8 mouse cellular contexts compared by ENCODE assay signal in genomic region chrX:38600995-38601369, GRCm38 (mm10). TPM values are rescaled to one million over a fixed set of nuclear protein-coding genes. Genes with fewer than 3 reads are reported as not detected.
DNase-seq lines count a peak whose midpoint lies in the region; ATAC-seq lines count a peak whose summit lies in the region.

No protein-coding gene starts in this region.

- no peaks in the 10 kb centered on the region for H3K9me3 ChIP-seq in forebrain, embryonic 15.5 days
- H3K9me3 ChIP-seq in megakaryocyte, embryonic 14.5 days, result no peaks in the 10 kb centered on the region

- H3K27ac ChIP-seq in forebrain, embryonic 15.5 days (replicated peaks), result peak overlapping the region; percentile 84

- H3K4me1 ChIP-seq in forebrain, embryonic 15.5 days, result no peaks in the 10 kb centered on the region
- H3K4me1 ChIP-seq in megakaryocyte, embryonic 14.5 days, result no peaks in the 10 kb centered on the region

- intact Hi-C loops in left cerebral cortex, postnatal 14 days (cut with DNase I), result loop anchor here (2.0 kb wide), 1 partner anchor 36 kb away; no protein-coding TSS in a partner anchor

- ATAC-seq in cerebellum, adult (ENCODE audit: insufficient number of reproducible peaks, low FRiP score, low TSS enrichment), result peak; percentile 66
- ATAC-seq in forebrain, embryonic 15.5 days (replicated peaks), result peak; percentile 85
- ATAC-seq in inflammation-experienced regulatory T-cells, adult 6 months, result peak; percentile 74

- WGBS in forebrain, embryonic 15.5 days, result 13% methylated on average over 3 of the region's 3 CpGs

- peak overlapping the region; percentile 50 for H3K4me3 ChIP-seq in forebrain, embryonic 15.5 days
- H3K4me3 ChIP-seq in megakaryocyte, embryonic 14.5 days (replicated peaks), result peak overlapping the region; percentile 91

- peak overlapping the region; percentile 59 for H3K9ac ChIP-seq in forebrain, embryonic 15.5 days (replicated peaks)

- H3K36me3 ChIP-seq in forebrain, embryonic 15.5 days, result no peaks in the 10 kb centered on the region
- H3K36me3 ChIP-seq in megakaryocyte, embryonic 14.5 days (replicated peaks; ENCODE audit: low read length), result no peaks in the 10 kb centered on the region

- H3K4me2 ChIP-seq in forebrain, embryonic 15.5 days (replicated peaks), result peak overlapping the region; percentile 54

- no peak for DNase-seq in cerebellum, adult 8-10 months
- DNase-seq in brain, adult 2 months (ENCODE audit: low read depth, low spot score), result peak; percentile 65
- DNase-seq in left cerebral cortex, postnatal 14 days (ENCODE audit: low spot score in 2 of 2), result peak; percentile 9 to 22
- peak; percentile 2 to 3 for DNase-seq in right cerebral cortex, postnatal 36 days (ENCODE audit: low spot score in 2 of 2)

- H3K27me3 ChIP-seq in forebrain, embryonic 15.5 days, result no peaks in the 10 kb centered on the region
- H3K27me3 ChIP-seq in megakaryocyte, embryonic 14.5 days (replicated peaks), result no peaks in the 10 kb centered on the region

RNA-seq across cellular contexts. Expression of gene Mcts1, which starts 0.6 kb away (rescaled TPM):
- polyA plus RNA-seq in forebrain, embryonic 15.5 days (2015; fragmentation: Nextera tagmentation; extraction: Ambion mirVana), result 147 and 152 TPM in 2 replicates
- 100 to 1,000 TPM; 124 to 135 (median 126) TPM for polyA plus RNA-seq in inflammation-experienced regulatory T-cells, adult 6 months (2017; shearing (Covaris generic))
- total RNA-seq in left cerebral cortex, postnatal 14 days (2021), result 10 to 100 TPM; 76.0 to 76.2 TPM
- 0.57 TPM in 1 of 2 replicates, not detected in the other for polyA plus RNA-seq in megakaryocyte, embryonic 14.5 days (2012; ENCODE audit: insufficient read depth, low replicate concordance)

RNA-seq across cellular contexts. Expression of gene Cul4b, which starts 25.0 kb away (rescaled TPM):
- polyA plus RNA-seq in forebrain, embryonic 15.5 days (2015; fragmentation: Nextera tagmentation; extraction: Ambion mirVana), result 18.1 and 18.5 TPM in 2 replicates
- polyA plus RNA-seq in inflammation-experienced regulatory T-cells, adult 6 months (2017; shearing (Covaris generic)), result 10 to 100 TPM; 27.4 to 32.9 (median 32.0) TPM
- total RNA-seq in left cerebral cortex, postnatal 14 days (2021), result 10 to 100 TPM; 37.2 to 41.7 TPM
- polyA plus RNA-seq in megakaryocyte, embryonic 14.5 days (2012; ENCODE audit: insufficient read depth, low replicate concordance), result 0.89 and 1.9 TPM in 2 replicates

RNA-seq across cellular contexts. Expression of gene C1galt1c1, which starts 33.9 kb away (rescaled TPM):
- 23.3 and 26.7 TPM in 2 replicates for polyA plus RNA-seq in forebrain, embryonic 15.5 days (2015; fragmentation: Nextera tagmentation; extraction: Ambion mirVana)
- polyA plus RNA-seq in inflammation-experienced regulatory T-cells, adult 6 months (2017; shearing (Covaris generic)), result 10 to 100 TPM; 18.8 to 30.4 (median 24.1) TPM
- 10 to 100 TPM; 20.6 to 20.7 TPM for total RNA-seq in left cerebral cortex, postnatal 14 days (2021)
- 0.50 and 1.2 TPM in 2 replicates for polyA plus RNA-seq in megakaryocyte, embryonic 14.5 days (2012; ENCODE audit: insufficient read depth, low replicate concordance)

Comparison
In these comparisons a context has a peak if more than half of its experiments do, and no peak if none do; other contexts are left out.
1. RNA of gene Mcts1, which starts 0.6 kb away (polyA plus RNA-seq): 147 to 152 TPM in forebrain, embryonic 15.5 days and 124 to 135 TPM in inflammation-experienced regulatory T-cells, adult 6 months; 0.57 TPM in megakaryocyte, embryonic 14.5 days; every median in the first group is over 10 times any median in the second.
2. Peak in every context shown above with its lines, with median percentiles within 50 percentile points of each other: ATAC-seq.